Mouse (Mus musculus) ovary, postnatal 14 days (tissue): ENCODE measurements at regions not wholly inside any gene's neighbourhood (a gene's known extent, or its start where the extent isn't known, plus 50 kb on each side); places are given as distances from the start of the nearest gene placed in this dataset.

Experiments
- DNase-seq: peaks from one replicate; pipeline ENCODE4 v3.0.0; 2022; ENCODE audit warnings: low spot score

- no peak for DNase-seq
Observed at GRCm38 (mm10) chr9:104387805-104388204, 50.3 kb upstream of the Acpp start.
